Mouse (Mus musculus): Measurements from ENCODE around the gene Zfp3. TPM values are rescaled to one million over a fixed set of nuclear protein-coding genes. Genes with fewer than 3 reads are reported as not detected.

The Zfp3 gene
- polyA plus RNA-seq, 1 experiment from 2014 or later = 4.2 TPM

DNA sequence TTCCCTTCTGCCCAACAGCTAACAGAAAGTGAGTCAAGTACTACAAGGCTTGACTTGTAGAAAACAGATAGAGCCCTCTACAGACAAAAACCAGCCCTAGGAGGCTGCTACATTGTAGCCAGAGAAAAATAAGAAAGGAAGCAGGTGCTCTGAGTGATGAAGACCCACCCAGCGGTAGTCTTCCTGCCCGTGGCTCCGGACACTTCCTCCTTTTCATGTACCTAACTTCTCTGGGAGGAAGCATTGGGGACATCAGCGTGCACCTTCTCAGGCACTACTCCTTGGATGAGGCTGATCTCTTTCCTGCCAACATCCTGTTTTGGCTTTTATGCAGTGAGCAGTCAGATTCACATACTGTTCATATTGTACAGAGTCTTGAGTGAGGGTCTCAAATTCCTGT, 42.7 kb downstream of the Zfp3 start:
- no peaks in the 10 kb centered on the region for H3K27me3 ChIP-seq (ENCODE audit: insufficient read depth, low read length)
- H3K4me1 ChIP-seq (ENCODE audit: insufficient read depth) = no peaks in the 10 kb centered on the region
- no peak overlapping the region for H3K27ac ChIP-seq (ENCODE audit: low read depth)
- no peak overlapping the region for H3K4me2 ChIP-seq
- no peak for ATAC-seq (ENCODE audit: insufficient read depth)
- no peak overlapping the region for H3K4me3 ChIP-seq (ENCODE audit: low read depth, low read length)
- no peak for TF ChIP-seq CTCF (IDR thresholded peaks at IDR 0.05; ENCODE audit: low read depth)
- H3K9me3 ChIP-seq (ENCODE audit: low read depth, low read length) = no peaks in the 10 kb centered on the region
- H3K9ac ChIP-seq = no peak overlapping the region
- no peak for DNase-seq
- no peaks in the 10 kb centered on the region for H3K36me3 ChIP-seq (ENCODE audit: insufficient read depth)
- 76% methylated on average over 4 of the region's 4 CpGs for WGBS

DNA sequence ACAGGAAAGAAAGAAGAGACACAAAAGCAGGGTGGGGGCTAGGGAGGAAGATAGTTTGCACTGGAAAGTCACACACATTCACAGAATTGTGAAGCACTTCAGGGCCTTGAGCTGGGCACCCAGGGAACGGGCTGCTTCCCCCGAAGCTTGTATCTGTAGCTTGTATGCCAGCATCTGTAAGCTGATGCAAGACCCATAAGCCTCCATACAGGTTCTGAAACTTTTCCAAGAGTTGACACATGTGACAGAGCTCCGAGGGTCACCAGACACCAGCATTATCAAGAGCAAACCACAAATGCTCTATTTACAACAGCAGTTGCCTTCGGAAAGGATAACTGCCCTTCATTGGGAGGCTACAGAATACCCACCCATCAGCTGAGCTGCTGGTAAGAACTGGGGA, 43.6 kb downstream of the Zfp3 start:
- H3K27me3 ChIP-seq (ENCODE audit: insufficient read depth, low read length) = no peaks in the 10 kb centered on the region
- WGBS = 87% methylated on average over 4 of the region's 4 CpGs
- ATAC-seq (ENCODE audit: insufficient read depth) (no peak), DNase-seq (no peak)
- no peak for TF ChIP-seq CTCF (IDR thresholded peaks at IDR 0.05; ENCODE audit: low read depth)
- no peak overlapping the region for H3K9ac ChIP-seq
- H3K9me3 ChIP-seq (ENCODE audit: low read depth, low read length) = no peaks in the 10 kb centered on the region
- H3K4me3 ChIP-seq (ENCODE audit: low read depth, low read length) = no peak overlapping the region
- no peak overlapping the region for H3K4me2 ChIP-seq
- no peaks in the 10 kb centered on the region for H3K36me3 ChIP-seq (ENCODE audit: insufficient read depth)
- H3K27ac ChIP-seq (ENCODE audit: low read depth) = no peak overlapping the region
- no peaks in the 10 kb centered on the region for H3K4me1 ChIP-seq (ENCODE audit: insufficient read depth)

DNA sequence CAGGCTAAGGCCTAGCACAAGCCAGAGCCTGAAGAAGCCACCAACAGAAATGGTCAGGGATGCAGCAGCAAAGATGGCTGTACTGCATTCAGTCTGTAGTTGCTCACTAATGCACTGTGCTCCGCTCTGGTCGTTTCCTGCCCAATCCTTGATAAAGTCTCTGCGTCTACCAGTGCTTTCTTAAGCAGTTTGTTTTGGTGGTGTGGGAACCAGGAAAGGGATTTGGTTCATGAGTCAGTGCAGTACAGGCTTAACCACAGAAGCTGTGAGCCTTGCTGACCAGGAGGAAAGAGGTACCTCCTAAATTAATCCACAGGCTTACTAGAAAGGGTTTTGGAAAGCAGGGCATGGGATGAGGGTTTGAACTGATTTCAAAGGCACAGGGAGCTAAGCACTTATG, 44.1 kb downstream of the Zfp3 start:
- Histone ChIP-seq H3K4me1 (ENCODE audit: insufficient read depth) (no peaks in the 10 kb centered on the region), H3K4me2 (no peak overlapping the region), H3K36me3 (ENCODE audit: insufficient read depth) (no peaks in the 10 kb centered on the region), H3K9ac (no peak overlapping the region), H3K27me3 (ENCODE audit: insufficient read depth, low read length) (no peaks in the 10 kb centered on the region), H3K9me3 (ENCODE audit: low read depth, low read length) (no peaks in the 10 kb centered on the region), H3K4me3 (ENCODE audit: low read depth, low read length) (no peak overlapping the region), H3K27ac (ENCODE audit: low read depth) (no peak overlapping the region)
- DNase-seq = no peak
- 60% methylated on average over 3 of the region's 3 CpGs for WGBS
- TF ChIP-seq CTCF (IDR thresholded peaks at IDR 0.05; ENCODE audit: low read depth) = no peak
- ATAC-seq (ENCODE audit: insufficient read depth) = no peak

DNA sequence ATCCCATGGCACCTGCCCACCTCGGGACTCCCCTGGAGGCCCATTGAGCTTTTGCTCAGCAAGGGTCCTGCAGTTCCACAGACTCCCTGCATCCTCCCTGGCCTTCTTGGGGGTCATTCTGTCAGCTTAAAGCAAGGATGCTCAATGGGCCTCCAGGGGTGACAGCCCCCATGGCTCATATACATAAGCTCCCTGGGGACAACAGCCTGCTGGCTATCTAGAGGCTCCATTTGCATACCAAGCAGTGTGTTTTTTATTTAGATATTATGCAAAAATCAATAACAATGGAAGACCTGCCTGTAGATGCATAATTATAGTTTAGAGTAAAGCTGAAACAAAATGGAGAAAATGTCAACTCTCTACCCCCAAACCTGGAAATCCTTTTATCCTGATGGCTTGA, 45.0 kb downstream of the Zfp3 start:
- no peak overlapping the region for H3K27ac ChIP-seq (ENCODE audit: low read depth)
- H3K27me3 ChIP-seq (ENCODE audit: insufficient read depth, low read length) = no peaks in the 10 kb centered on the region
- H3K36me3 ChIP-seq (ENCODE audit: insufficient read depth) = no peaks in the 10 kb centered on the region
- H3K9ac ChIP-seq = no peak overlapping the region
- H3K4me2 ChIP-seq = no peak overlapping the region
- no peak overlapping the region for H3K4me3 ChIP-seq (ENCODE audit: low read depth, low read length)
- 26% methylated on average over 1 of the region's 1 CpGs for WGBS
- no peaks in the 10 kb centered on the region for H3K4me1 ChIP-seq (ENCODE audit: insufficient read depth)
- no peaks in the 10 kb centered on the region for H3K9me3 ChIP-seq (ENCODE audit: low read depth, low read length)
- ATAC-seq (ENCODE audit: insufficient read depth) = no peak
- no peak for DNase-seq
- no peak for TF ChIP-seq CTCF (IDR thresholded peaks at IDR 0.05; ENCODE audit: low read depth)

DNA sequence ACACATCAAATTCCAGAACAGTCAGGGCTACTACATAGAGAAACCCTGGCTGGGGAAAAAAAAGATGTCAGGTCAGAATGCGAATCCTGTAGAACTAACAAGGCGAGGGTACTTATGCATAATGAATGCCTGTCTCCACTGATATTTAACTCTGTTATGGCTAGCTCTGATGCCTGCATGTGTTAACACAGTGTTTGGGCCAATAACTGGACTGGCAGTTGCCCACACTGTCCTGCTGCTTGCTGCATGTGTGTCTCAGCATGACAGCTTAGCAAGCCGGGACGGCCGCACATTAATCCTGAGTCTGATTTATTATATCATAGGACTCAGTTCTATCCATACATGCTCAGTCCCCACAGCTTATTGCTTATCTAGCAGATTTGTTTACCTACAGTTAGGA, 47.0 kb downstream of the Zfp3 start:
- Histone ChIP-seq H3K27me3 (ENCODE audit: insufficient read depth, low read length) (no peaks in the 10 kb centered on the region), H3K4me2 (no peak overlapping the region), H3K27ac (ENCODE audit: low read depth) (no peak overlapping the region), H3K9ac (no peak overlapping the region), H3K9me3 (ENCODE audit: low read depth, low read length) (no peaks in the 10 kb centered on the region), H3K36me3 (ENCODE audit: insufficient read depth) (no peaks in the 10 kb centered on the region), H3K4me3 (ENCODE audit: low read depth, low read length) (no peak overlapping the region), H3K4me1 (ENCODE audit: insufficient read depth) (no peaks in the 10 kb centered on the region)
- no peak for TF ChIP-seq CTCF (IDR thresholded peaks at IDR 0.05; ENCODE audit: low read depth)
- 80% methylated on average over 5 of the region's 5 CpGs for WGBS
- ATAC-seq (ENCODE audit: insufficient read depth) (no peak), DNase-seq (no peak)

DNA sequence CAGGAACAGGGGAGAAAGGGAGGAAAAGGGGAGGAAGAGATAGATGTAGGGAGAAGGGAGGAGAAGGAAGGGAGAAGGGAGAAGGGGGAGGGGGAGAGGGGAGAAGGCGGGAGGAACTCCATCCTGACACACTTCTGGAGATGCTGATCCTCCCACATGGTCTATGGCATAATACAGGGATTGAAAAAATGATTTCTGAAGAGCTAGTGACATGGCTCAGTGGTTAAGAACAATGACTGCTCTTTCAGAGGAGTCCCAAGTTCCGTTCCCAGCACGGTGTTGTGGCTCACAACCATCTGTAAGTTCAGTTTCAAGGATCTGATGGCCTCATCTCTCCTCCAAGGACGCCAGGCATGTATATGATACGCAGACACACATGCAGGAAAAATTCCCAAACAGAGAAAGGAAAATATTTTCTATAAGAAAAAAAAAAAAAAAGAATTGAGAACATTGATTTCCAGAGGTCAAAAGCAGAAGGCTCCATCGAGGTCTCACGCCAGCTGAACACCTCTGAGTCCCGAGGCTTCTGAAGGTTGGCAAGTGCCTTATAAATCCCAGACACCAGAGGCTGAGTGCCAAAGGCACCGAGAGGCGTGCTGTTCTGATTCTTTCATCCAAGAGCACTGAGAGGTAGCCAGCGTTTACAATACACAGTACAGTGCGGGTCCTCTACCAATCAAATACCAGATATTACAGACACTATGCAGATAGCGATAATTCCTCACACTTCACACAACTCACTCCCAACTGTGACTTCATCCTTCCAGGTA, 47.6 kb downstream of the Zfp3 start:
- 60% methylated on average over 13 of the region's 13 CpGs for WGBS

DNA sequence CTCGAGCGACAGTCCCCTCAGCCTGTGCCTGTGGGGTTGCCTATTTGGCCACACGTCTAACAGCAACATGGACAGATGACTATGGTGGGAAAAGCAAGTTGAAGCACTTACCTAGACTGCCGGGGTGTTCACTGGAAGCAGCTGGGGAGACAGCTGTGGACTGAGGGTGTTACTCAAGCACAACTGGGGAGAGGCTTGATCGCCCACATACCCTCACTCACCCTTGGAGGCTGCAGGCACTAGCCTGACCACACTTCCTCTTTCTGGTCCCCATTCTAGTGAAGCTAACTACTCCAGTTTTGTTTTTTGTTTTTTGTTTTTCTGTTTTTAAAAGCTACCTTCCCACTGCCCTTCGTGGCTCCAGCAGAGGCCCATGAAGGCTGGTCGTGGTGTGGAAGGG, 48.4 kb downstream of the Zfp3 start, which contains the start of gene Scimp:
Gene Scimp (minus strand): TSS at position 222 of the 400 bp plus-strand sequence.
- H3K4me3 ChIP-seq (ENCODE audit: low read depth, low read length) = no peak within 1 kb of the TSS
- H3K27ac ChIP-seq (ENCODE audit: low read depth) = no peak within 1 kb of the TSS
- H3K9ac ChIP-seq = no peak within 1 kb of the TSS
- H3K4me2 ChIP-seq = no peak within 1 kb of the TSS
- no peaks in the 10 kb centered on the region for H3K27me3 ChIP-seq (ENCODE audit: insufficient read depth, low read length)
- DNase-seq (no peak), ATAC-seq (ENCODE audit: insufficient read depth) (no peak)
- WGBS = 72% methylated on average over 7 of the region's 7 CpGs
- H3K9me3 ChIP-seq (ENCODE audit: low read depth, low read length) = no peaks in the 10 kb centered on the region
- H3K4me1 ChIP-seq (ENCODE audit: insufficient read depth) = no peaks in the 10 kb centered on the region
- TF ChIP-seq CTCF (IDR thresholded peaks at IDR 0.05; ENCODE audit: low read depth) = no peak
- H3K36me3 ChIP-seq (ENCODE audit: insufficient read depth) = no peaks in the 10 kb centered on the region

More for the DNA sequence above, 47.6 kb downstream of the Zfp3 start:
- no peak for TF ChIP-seq CTCF (IDR thresholded peaks at IDR 0.05; ENCODE audit: low read depth)
- H3K36me3 ChIP-seq (ENCODE audit: insufficient read depth) = no peaks in the 10 kb centered on the region
- ATAC-seq (ENCODE audit: insufficient read depth) (no peak), DNase-seq (no peak)
- H3K4me2 ChIP-seq = no peak overlapping the region
- no peak overlapping the region for H3K4me3 ChIP-seq (ENCODE audit: low read depth, low read length)
- H3K9me3 ChIP-seq (ENCODE audit: low read depth, low read length) = no peaks in the 10 kb centered on the region
- no peak overlapping the region for H3K9ac ChIP-seq
- no peaks in the 10 kb centered on the region for H3K4me1 ChIP-seq (ENCODE audit: insufficient read depth)
- H3K27me3 ChIP-seq (ENCODE audit: insufficient read depth, low read length) = no peaks in the 10 kb centered on the region
- no peak overlapping the region for H3K27ac ChIP-seq (ENCODE audit: low read depth)

Data from lung, embryonic 14.5 days (tissue).